Comparison of ENCODE assay signal across 23 mouse cellular contexts in genomic region chr7:97829091-97829490, GRCm38 (mm10).
"Had no signal": no experiment of that assay in that cellular context is flagged by ENCODE, and none has a peak within 500 bp of the region (broad histone marks: within the 10 kb centered on the region; RNA-seq: fewer than 3 reads in every experiment).

No protein-coding gene starts in this region.

- H3K4me1 ChIP-seq: forebrain, embryonic 15.5 days; heart, embryonic 13.5 days; heart, embryonic 15.5 days; hindbrain, embryonic 13.5 days; hindbrain, embryonic 15.5 days; limb, embryonic 13.5 days; limb, embryonic 15.5 days had no signal

- H3K4me3 ChIP-seq: forebrain, embryonic 15.5 days; heart, adult 2 months; heart, embryonic 13.5 days; heart, embryonic 15.5 days; hindbrain, embryonic 13.5 days; hindbrain, embryonic 15.5 days; limb, embryonic 13.5 days; limb, embryonic 15.5 days; liver, embryonic 12.5 days had no signal

- H3K4me2 ChIP-seq: forebrain, embryonic 15.5 days; heart, embryonic 11.5 days; heart, embryonic 13.5 days; heart, embryonic 15.5 days; hindbrain, embryonic 13.5 days; hindbrain, embryonic 15.5 days; limb, embryonic 13.5 days; limb, embryonic 15.5 days; liver, embryonic 12.5 days had no signal

- H3K9ac ChIP-seq: forebrain, embryonic 15.5 days; forebrain, postnatal 0 days; heart, embryonic 13.5 days; heart, embryonic 15.5 days; hindbrain, embryonic 13.5 days; hindbrain, embryonic 15.5 days; limb, embryonic 13.5 days; limb, embryonic 15.5 days; liver, embryonic 12.5 days; liver, embryonic 14.5 days had no signal

- ATAC-seq: forebrain, embryonic 15.5 days; forebrain, postnatal 0 days; hindbrain, postnatal 0 days; liver, embryonic 12.5 days had no signal

- H3K36me3 ChIP-seq: forebrain, embryonic 15.5 days; heart, embryonic 13.5 days; heart, embryonic 15.5 days; hindbrain, embryonic 13.5 days; hindbrain, embryonic 15.5 days; limb, embryonic 13.5 days; limb, embryonic 15.5 days; liver, embryonic 12.5 days had no signal

- H3K9me3 ChIP-seq: forebrain, embryonic 15.5 days; heart, embryonic 13.5 days; heart, embryonic 15.5 days; hindbrain, embryonic 13.5 days; hindbrain, embryonic 15.5 days; limb, embryonic 13.5 days; limb, embryonic 15.5 days; liver, embryonic 12.5 days had no signal

- H3K27ac ChIP-seq: forebrain, embryonic 15.5 days; heart, adult 2 months; heart, embryonic 13.5 days; heart, embryonic 15.5 days; hindbrain, embryonic 13.5 days; hindbrain, embryonic 15.5 days; hindbrain, postnatal 0 days; kidney, postnatal 0 days; limb, embryonic 13.5 days; limb, embryonic 15.5 days; liver, embryonic 12.5 days; liver, embryonic 14.5 days had no signal

- DNase-seq: forebrain, postnatal 0 days; gastrocnemius, postnatal 14 days; gastrocnemius, postnatal 36 days; heart, adult 11 months; heart, adult 2 months; heart, postnatal 14 days; heart, postnatal 36 days; layer of hippocampus, adult 9-11 months; layer of hippocampus, postnatal 36 days; left cerebral cortex, postnatal 4 days; lung, adult 18-20 months had no signal

- H3K27me3 ChIP-seq: forebrain, embryonic 15.5 days; heart, embryonic 13.5 days; heart, embryonic 15.5 days; hindbrain, embryonic 13.5 days; hindbrain, embryonic 15.5 days; limb, embryonic 13.5 days; limb, embryonic 15.5 days; liver, embryonic 12.5 days had no signal
